Mouse (Mus musculus): ENCODE measurements around the gene 1600002K03Rik.

The 1600002K03Rik gene

GRCm38 (mm10) chr10:80141243-80141642, 31.5 kb upstream of the 1600002K03Rik start:
- DNase-seq (ENCODE audit: low spot score in 2 of 2): peak; percentile 97 to 98

GRCm38 (mm10) chr10:80141786-80142529, 30.8 kb upstream of the 1600002K03Rik start:
- DNase-seq (ENCODE audit: low spot score in 2 of 2): peak; percentile 96 to 98

GRCm38 (mm10) chr10:80142530-80142925, 30.2 kb upstream of the 1600002K03Rik start:
- DNase-seq (ENCODE audit: low spot score in 2 of 2): peak in 1 of 2 experiments; percentile 63

GRCm38 (mm10) chr10:80143664-80144063, 29.1 kb upstream of the 1600002K03Rik start:
- DNase-seq (ENCODE audit: low spot score in 2 of 2): peak in 1 of 2 experiments; percentile 7

GRCm38 (mm10) chr10:80144159-80144558, 28.6 kb upstream of the 1600002K03Rik start:
- peak in 1 of 2 experiments; percentile 8 for DNase-seq (ENCODE audit: low spot score in 2 of 2)

- peak; percentile 68 to 70 for DNase-seq (ENCODE audit: low spot score in 2 of 2)
Measured at GRCm38 (mm10) chr10:80144864-80145838, 27.6 kb upstream of the 1600002K03Rik start.

GRCm38 (mm10) chr10:80145896-80146295, 26.8 kb upstream of the 1600002K03Rik start:
- DNase-seq (ENCODE audit: low spot score in 2 of 2): peak in 1 of 2 experiments; percentile 65

- no peak for DNase-seq (ENCODE audit: low spot score in 2 of 2)
Measured at GRCm38 (mm10) chr10:80146568-80147011, 26.2 kb upstream of the 1600002K03Rik start.

- DNase-seq (ENCODE audit: low spot score in 2 of 2): peak in 1 of 2 experiments; percentile 34
Measured at GRCm38 (mm10) chr10:80147146-80147718, 25.5 kb upstream of the 1600002K03Rik start.

GRCm38 (mm10) chr10:80147719-80148601, 24.8 kb upstream of the 1600002K03Rik start, which contains the start of gene Midn:
Gene Midn, plus strand, starts transcription at chr10:80148272.
- DNase-seq (ENCODE audit: low spot score in 2 of 2): peak; percentile 54 to 65

- DNase-seq (ENCODE audit: low spot score in 2 of 2): peak; percentile 89 to 90
Measured at GRCm38 (mm10) chr10:80148610-80149290, 24.0 kb upstream of the 1600002K03Rik start.

GRCm38 (mm10) chr10:80149291-80150225, 23.2 kb upstream of the 1600002K03Rik start:
- peak; percentile 98 for DNase-seq (ENCODE audit: low spot score in 2 of 2)

- peak; percentile 81 to 83 for DNase-seq (ENCODE audit: low spot score in 2 of 2)
Measured at GRCm38 (mm10) chr10:80150226-80151210, 22.2 kb upstream of the 1600002K03Rik start.

- peak; percentile 84 to 87 for DNase-seq (ENCODE audit: low spot score in 2 of 2)
Measured at GRCm38 (mm10) chr10:80151211-80152034, 21.3 kb upstream of the 1600002K03Rik start.

- peak; percentile 61 to 62 for DNase-seq (ENCODE audit: low spot score in 2 of 2)
Measured at GRCm38 (mm10) chr10:80152071-80152872, 20.5 kb upstream of the 1600002K03Rik start.

GRCm38 (mm10) chr10:80152873-80153260, 19.9 kb upstream of the 1600002K03Rik start:
- peak; percentile 70 to 76 for DNase-seq (ENCODE audit: low spot score in 2 of 2)
